Mouse (Mus musculus) kidney, adult 2 months (tissue): ENCODE results near the gene Irgm2.

Experiments
- CTCF ChIP-seq: fragments of 200-500 bp; conservative IDR thresholded peaks from 2 replicates; pipeline ENCODE4 v1.5.1; 2011; ENCODE audit warnings: low read depth, mild to moderate bottlenecking, control low read depth, low read length, moderate library complexity, mixed read lengths; ENCODE audit not compliant: insufficient read depth, insufficient read length
- POLR2A ChIP-seq: fragments of 200-500 bp; IDR thresholded peaks from one replicate; pipeline ENCODE4 v1.6.1; 2011; ENCODE audit warnings: low read depth, low read length, control low read depth

GRCm38 (mm10) chr11:58193860-58194520 lies 5.4 kb upstream of the Irgm2 start:
- TF ChIP-seq CTCF (no peak), POLR2A (no peak)
